Mouse (Mus musculus) heart, postnatal 4 days (tissue): Measurements from ENCODE around the gene Hist2h2bb. TPM values are rescaled to one million over a fixed set of nuclear protein-coding genes. Genes with fewer than 3 reads are reported as not detected.
"Not testable (repeated sequence)": the region's sequence is repeated elsewhere in the genome, so short reads cannot be mapped to it uniquely, and the experiment has no call there.

Experiments
- DNase-seq: peaks from one replicate; pipeline ENCODE4 v3.0.0; 2021
- total RNA-seq, 2 experiments: library from RNA; stranded (reverse); gene quantifications; 2 replicates each; pipeline ENCODE4 v1.2.3; 2021

Gene Hist2h2bb
- total RNA-seq = 100 to 1,000 TPM; 767 to 799 TPM

DNA sequence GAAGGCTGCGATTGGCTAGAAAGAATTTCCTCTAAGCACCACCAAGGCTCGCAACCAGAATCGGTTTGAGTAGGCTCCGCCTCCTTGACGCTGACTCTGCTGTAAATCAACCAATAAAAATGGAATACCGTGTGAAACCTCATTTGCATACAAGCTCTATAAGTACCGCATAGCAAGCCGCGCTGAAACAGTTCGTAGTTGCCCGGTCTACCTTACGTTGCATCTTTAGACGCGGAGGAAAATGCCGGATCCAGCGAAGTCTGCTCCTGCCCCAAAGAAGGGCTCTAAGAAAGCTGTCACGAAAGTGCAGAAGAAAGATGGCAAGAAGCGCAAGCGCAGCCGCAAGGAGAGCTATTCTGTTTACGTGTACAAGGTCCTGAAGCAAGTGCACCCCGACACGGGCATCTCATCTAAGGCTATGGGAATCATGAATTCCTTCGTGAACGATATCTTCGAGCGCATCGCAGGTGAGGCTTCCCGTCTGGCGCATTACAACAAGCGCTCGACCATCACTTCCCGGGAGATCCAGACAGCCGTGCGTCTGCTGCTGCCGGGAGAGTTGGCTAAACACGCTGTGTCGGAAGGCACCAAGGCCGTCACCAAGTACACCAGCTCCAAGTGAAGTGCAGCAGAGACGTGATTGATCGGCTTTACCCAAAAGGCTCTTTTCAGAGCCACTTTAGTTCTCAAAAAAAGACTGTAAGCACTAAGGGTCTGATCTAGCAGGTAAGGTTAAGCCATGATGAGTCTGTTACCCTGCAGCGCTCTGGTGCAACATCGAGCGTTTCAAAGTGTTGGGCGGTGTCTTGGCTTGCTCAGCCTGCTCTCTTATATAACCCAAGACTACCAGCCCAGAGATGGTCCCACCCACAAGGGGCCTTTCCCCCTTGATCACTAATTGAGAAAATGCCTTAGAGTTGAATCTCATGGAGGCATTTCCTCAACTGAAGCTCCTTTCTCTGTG is at the start of gene Hist2h2bb:
TSS of gene Hist2h2bb (plus strand) at position 242 of the 964 bp plus-strand sequence.
- peak; percentile 87 for DNase-seq

DNA sequence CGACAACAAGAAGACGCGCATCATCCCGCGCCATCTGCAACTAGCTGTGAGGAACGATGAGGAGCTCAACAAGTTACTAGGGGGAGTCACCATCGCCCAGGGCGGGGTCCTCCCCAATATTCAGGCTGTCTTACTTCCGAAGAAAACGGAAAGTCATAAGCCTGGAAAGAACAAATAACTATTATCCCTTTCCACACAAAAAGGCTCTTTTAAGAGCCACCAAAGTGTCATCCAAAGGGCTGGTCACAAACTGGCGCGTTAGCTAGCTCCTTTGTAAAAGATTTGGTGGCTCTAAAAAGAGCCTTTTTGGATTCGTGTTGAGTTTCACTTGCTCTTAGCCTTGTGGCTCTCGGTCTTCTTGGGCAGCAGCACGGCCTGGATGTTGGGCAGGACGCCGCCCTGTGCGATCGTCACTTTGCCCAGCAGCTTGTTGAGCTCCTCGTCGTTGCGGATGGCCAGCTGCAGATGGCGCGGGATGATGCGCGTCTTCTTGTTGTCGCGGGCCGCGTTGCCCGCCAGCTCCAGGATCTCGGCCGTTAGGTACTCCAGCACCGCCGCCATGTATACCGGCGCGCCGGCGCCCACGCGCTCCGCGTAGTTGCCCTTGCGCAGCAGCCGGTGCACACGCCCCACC is 49.3 kb upstream of the Hist2h2bb start:
- not testable (repeated sequence) for DNase-seq

DNA sequence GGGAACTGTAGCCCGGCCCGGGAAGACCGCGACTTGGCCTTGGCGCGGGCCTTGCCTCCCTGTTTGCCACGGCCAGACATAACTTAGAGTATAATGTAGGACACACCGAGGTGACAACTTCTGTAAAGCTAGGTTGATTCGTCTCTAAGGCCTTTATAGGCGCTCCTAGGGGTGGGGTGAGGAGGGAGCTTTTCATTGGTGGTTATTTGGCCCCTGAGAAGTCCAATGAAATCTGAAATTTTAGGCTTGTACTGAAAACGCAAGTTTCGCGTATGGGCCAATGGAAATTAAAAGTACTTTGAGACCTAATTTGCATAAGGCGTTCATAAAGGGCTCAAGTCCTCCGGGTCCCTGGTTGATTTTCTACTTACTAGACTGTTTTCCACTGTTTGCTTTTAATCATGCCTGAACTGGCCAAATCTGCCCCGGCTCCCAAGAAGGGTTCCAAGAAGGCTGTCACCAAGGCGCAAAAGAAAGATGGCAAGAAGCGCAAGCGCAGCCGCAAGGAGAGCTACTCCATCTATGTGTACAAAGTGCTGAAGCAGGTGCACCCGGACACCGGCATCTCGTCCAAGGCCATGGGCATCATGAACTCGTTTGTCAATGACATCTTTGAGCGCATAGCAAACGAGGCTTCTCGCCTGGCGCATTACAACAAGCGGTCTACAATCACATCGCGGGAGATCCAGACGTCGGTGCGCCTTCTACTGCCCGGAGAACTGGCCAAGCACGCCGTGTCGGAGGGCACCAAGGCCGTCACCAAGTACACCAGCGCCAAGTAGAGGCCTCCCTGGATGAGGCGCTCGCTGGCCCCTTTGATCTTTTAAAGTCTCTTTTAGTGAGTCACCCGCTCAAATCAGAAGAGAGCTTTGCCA is 48.5 kb upstream of the Hist2h2bb start, which contains the start of the genes Hist2h2ac and Hist2h2be:
TSS of gene Hist2h2ac (minus strand) at position 116 of the 875 bp plus-strand sequence.
TSS of gene Hist2h2be (plus strand) at position 355 of the 875 bp plus-strand sequence.
- peak; percentile 80 for DNase-seq

DNA sequence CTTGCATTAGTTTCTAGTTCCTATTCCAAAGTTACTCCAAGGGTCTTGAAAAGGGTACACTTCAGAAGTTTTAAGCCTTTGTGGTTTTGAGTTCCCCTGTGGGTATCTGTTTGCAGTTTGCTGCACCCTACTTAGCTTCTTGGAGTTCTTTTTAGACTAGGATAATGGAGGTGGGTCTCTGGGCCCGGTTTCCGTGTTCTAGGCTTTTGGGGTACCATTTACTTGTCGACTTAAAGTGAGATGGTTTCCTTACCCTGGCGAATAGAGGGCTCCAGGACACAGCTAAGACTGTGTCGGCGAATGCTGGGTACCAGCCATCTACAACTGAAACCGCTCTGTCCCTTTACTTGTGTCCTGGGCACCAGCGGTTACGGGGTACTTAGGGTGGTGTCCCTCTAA is 47.9 kb upstream of the Hist2h2bb start:
- DNase-seq = no peak

DNA sequence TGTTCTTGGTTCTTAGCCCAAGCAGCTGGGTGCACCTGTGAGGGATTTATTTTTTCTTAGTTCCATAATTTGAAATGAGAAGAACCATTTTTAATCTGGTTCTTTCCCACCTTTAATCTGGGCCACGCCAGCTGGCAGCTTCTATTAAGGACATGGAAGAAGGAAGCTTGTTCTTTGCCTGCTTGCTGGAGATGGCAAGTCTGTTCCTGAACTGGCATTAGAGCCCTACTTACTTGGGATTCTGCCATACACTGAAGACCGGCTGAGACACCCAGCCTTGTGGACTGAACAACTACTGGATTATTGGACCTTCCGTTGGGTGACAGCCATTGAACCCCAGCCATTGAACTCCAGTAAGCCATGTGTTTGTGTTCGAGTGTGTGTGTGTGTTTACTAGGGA is 46.8 kb upstream of the Hist2h2bb start:
- no peak for DNase-seq

DNA sequence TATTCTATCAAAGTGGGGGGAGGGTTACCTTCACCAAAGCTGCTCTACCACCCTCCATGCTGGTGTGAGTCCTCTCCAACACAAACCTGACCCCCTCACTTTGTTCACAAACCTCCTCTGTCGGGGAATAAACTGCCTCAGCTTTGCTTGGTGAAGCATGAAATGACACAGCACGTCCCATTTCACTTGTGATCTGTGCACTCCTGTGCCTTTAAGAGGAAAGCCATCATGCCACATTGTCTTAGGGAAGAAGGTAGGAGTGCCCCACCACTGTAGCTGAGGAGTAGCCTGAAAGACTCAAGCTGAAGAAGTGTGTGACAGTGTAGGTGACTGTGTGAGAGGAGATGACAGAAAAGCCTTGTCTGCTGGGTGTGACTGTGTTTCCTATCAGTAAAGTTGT is 44.1 kb upstream of the Hist2h2bb start:
- no peak for DNase-seq

DNA sequence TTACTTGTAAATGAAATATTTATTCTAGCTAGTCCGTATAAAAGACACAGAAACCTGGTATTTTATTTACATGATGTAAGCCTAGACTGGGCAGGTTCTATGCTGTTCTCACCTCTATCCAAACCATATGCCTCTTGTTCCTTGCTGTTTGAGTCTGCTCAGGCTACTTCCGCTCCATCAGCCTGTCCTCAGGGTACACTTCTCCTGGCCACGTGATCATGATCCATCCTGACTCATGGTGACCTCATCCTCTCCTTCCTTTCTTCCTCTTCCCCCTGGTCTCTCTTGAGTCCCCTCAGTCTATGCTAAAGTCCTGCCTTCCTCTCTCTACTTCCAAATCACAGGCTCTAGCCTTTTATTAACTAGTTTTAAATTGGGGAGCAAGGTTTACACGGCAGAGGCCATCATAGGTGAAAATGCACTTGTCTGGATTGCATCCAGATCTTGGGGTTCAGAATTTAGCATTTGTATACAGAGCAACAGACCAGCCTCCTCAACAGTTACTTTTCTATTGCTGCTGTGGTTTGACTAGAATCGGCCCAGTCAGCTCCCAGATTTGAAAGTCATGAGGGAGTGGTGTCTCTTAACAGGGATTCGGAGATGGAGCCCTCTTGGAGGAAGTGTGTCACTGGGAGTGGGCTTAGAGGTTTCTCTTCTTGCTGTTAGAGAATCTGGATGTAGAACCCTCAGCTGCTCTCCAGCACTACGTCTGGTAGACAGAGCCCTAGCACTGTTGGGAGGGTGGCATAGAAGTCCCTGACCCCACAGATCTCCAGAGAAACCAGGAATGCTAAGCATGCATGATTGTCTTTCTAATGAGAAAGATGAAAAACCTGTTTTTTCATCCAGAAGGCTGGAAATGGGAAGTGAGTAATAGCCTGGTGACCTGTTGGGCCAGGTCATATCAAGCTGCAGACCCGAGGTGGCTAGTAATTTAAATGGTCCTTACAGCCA is 42.6 kb upstream of the Hist2h2bb start:
- no peak for DNase-seq

DNA sequence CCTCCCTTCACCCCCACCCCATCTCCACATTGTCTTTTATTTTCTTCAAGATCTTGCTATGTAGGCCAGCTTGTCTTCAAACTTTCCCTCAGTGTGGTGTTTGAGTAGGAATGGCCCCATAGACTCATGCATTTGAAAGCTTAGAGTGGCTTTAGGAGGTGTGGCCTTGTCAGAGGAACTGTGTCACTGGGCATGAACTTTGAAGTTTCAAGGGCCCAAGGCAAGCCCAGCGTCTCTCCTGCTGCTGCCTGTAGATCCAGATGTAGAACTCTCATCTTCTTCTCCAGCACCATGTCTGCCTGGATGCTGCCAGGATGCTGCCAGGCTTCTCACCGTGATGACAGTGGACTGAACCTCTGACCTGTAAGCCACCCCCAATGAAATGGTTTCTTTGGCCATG is 40.7 kb upstream of the Hist2h2bb start:
- no peak for DNase-seq

DNA sequence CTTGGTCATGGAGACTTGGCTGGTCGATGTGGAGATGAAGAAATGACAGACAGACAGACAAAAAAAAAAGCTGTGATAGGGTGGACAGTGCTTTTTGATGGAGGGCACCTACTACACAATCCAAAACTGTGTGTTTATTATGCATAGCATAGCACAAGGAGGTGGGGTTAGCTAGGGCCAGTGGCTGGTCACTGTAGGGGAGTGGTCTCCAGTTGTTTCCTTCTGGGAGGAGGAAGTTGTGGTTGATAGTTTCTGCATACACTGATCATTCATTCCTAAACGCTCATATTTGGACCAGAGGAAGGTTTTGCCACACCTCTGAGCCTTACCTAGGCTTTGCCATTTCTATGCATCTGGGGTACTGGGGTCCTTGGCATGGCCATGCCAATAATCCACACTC is 39.1 kb upstream of the Hist2h2bb start:
- DNase-seq = no peak

DNA sequence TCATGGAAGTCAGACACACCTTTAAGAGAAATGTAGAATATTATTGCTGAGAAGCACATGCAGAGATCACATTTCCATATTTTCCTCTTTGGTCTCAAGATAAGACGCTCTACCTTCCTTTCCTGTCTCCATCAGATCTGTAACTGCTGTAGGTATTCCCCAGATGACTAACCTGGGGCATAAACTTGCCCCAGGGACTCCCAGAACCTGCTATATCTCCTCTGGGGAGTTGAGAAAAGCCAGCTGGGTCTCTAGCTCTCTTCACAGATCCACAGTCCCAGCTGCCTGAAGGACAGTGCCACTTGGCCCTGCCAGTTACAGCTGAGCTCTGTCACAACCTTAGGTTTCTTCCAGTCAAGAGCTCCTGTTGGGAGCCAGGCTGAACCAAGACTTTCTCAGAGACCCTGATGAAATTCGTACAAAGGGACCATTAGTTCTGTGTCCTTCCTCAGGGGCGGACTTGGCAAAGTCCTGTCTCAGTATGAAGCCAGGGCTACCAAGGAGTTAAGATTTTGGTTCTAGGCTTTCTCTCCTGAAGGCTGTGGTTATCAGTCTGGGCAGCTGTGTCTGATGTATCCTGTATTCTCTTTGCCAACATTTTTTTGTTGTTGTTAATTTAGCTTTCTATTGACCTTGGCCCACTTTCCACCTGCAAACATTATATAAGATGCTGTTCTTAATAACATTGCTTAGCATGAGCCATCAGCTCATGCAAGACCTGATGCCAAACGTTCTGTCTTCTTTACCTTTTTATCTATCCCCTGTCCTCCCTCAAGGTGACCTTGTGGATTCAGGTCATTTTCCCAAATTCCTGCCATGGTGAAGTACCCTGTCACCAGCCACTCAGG is 38.4 kb upstream of the Hist2h2bb start:
- DNase-seq = no peak

DNA sequence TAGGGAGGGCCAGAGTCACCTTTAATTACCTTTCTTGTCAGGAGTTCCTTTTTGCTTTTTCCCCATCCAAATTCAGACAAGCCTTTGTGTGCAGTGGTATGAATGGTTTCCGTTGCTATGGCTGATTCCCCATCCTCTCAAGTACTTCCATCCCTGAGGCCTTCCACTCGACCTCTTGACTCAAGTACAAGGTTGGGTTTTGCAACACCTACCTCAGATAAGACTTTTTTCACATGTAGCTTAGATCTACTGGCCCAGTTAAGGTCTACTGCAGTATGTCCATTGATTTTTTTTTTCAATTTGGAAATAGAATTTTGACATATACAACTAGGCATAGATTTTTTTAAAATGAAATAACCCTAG is 37.8 kb upstream of the Hist2h2bb start:
- DNase-seq = no peak

DNA sequence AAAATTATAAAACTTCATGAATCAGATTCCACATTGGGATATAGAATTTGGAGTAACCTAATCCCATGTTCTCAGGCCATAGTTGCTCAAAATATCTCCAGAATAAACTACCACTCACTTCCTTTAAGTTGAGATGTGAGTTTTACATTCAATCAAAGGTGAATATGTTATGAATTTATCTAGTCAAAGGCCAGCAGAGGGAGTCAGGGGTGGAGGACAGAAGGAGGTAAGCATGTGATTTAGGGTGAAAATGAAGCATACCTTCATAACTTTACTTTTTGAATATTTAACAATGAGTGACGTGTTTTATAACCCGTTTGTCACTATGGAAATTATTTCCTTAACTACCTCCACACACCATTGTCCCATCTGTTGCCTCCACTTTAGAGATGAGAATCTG is 34.6 kb upstream of the Hist2h2bb start:
- DNase-seq = no peak

DNA sequence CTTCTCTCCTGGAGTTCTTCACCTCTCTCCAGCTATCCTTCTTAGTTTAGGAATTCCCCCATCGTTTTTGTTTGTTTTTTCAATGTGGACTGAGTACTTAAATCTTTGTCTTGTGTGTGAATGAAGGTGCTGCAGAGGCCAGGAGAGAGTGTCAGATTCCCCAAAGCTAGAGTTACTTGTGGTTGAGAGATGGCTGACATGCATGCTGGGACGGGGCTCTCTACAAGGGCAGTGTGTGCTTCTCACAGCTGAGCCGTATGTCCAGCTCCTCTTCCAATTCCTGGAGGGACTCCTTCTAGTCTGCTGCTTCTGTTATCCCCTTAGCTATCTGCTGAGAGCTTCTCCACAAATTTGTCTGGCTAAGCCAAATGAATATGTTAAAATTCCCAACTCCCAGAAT is 33.7 kb upstream of the Hist2h2bb start:
- DNase-seq = no peak

DNA sequence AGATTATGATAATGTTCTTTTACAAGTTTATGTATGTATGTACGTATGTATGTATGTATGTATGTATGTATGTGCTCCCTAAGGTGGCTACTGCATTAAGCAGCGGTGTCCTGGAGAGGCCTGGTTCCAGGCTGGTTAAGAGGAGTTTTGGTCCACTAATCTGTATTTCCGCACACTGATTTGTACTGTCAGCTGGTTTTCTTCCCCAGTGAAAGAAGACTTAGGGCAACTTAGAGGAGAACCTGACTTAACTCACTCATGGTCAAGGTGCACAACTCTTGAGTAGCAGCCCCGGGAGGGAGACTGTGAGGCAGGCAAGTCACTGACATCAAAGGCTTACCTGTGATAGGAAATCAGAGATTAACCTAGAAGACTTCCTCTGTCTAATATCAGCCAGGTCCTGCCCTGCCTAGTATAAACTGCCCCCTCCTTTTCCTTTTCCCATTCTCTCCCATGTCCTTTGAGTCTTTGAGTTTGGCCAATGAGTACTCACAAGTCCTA is 32.7 kb upstream of the Hist2h2bb start:
- no peak for DNase-seq

DNA sequence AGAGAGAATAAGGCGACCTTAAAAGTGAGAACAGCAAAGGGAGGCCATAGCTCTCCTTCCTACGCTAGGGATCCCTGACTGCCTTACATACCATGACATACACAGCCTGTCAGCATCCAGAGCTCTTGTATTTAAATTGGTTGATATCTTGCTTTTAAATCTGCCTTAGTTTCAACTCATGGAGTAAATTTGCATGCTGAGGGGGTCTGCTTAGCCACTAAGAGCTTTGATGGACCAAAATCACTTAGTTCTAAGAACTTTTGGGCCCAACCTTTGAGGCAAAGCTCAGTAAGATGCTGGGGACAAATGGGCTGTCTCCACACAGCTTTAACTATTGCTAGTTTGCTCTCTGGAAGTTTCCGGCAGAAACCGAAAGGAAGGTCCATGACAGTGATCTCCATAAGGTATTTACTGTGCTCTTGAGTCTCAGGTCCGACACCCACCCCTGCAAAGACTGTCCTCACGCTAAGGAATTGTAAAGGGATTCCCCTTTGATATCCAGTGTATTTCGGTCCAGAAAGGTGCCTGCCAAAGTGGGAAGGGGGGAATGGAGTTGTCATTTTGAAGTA is 32.1 kb upstream of the Hist2h2bb start:
- DNase-seq = no peak

DNA sequence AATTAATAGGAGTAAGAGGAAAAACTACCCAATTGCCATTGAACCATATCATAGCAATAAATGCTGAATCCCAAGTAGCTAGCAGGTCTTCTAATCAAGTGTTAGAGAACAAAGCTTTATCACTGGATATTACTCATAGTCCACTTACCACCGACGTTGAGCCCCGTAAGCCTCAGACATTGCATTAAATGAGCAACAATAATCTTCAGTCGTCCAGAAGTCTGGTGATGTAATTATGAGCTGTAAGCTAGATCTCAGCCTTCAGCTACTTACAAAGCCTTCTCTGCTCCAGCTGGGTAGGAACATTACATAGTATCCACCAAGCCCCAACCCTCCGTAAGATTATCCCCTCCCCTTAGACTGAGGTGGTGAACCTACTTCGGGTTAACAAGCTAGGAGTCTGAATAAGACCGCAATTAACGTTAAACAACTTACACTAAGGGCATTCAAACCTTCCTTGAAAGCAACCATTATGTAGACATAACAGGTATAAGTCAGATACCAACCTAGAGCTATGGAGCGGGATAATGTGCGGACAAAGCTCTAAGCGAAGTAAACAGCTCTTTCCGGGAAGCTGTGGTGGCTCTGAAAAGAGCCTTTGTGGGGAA is 31.5 kb upstream of the Hist2h2bb start:
- no peak for DNase-seq

DNA sequence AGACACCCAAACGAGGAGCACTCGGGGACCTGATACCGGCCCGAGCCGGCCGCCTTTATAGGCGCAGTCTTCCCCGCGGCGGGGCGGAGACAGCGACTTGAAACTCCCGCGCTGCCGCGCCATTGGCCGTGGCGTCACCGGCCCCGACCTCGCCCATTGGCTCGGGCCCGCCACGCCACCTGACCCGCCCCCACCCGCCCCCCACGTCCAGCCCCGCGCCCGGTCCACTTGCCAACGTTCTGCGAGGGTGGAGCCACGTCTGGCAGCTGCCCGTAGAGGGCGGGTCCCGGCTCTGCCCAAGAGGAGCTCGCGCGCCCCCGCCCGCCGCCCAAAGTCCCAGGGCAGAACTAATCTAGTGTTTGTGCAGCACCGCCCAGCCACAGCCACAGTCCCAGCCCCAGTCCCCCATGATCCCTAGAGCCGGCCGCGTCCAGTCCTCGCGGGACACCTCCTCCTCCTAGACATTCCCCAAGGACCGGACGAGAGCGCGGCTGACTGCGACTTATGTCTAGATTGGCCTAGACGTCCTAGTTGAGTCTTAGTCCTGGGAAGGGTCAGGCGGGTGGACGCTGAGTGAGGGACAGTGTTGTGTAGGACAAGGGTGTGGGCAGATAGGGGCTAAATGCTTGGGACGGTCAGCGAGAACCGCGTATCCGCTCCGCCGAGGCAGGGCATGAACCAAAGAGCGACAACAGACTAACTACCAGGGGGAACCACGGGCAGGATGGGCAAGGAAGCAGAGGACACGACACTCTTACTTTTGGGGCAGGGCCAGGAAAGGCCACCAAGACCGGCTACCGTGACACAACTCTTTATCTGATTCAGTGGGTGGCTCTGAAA is 30.4 kb upstream of the Hist2h2bb start, which contains the start of gene Hist2h3c2:
TSS of gene Hist2h3c2 (minus strand) at position 174 of the 840 bp plus-strand sequence.
- peak; percentile 45 for DNase-seq
